Mouse (Mus musculus) urinary bladder, postnatal 10 days (tissue): ENCODE data around the gene 4930404N11Rik.

Experiments
- DNase-seq: peaks from one replicate; pipeline ENCODE4 v3.0.0; 2022; ENCODE audit warnings: low spot score

The 4930404N11Rik gene

GRCm38 (mm10) chr10:81354738-81355477 lies 10.7 kb downstream of the 4930404N11Rik start:
- DNase-seq = no peak

- no peak for DNase-seq
These were observed 13.8 kb downstream of the 4930404N11Rik start for GRCm38 (mm10) chr10:81351678-81352291.

- peak; percentile 98 for DNase-seq
These were observed 15.1 kb downstream of the 4930404N11Rik start, which contains the start of gene Hmg20b for GRCm38 (mm10) chr10:81350351-81351063. Gene Hmg20b (minus strand): TSS chr10:81350480.

- DNase-seq = no peak
These were observed 15.7 kb downstream of the 4930404N11Rik start for GRCm38 (mm10) chr10:81349961-81350350.

- no peak for DNase-seq
These were observed 16.5 kb downstream of the 4930404N11Rik start for GRCm38 (mm10) chr10:81349146-81349545.

GRCm38 (mm10) chr10:81346453-81347067 lies 19.1 kb downstream of the 4930404N11Rik start:
- no peak for DNase-seq

- DNase-seq = no peak
These were observed 20.5 kb downstream of the 4930404N11Rik start for GRCm38 (mm10) chr10:81345162-81345534.

- DNase-seq = no peak
These were observed 21.0 kb downstream of the 4930404N11Rik start for GRCm38 (mm10) chr10:81344421-81345161.

GRCm38 (mm10) chr10:81342686-81343505 lies 22.7 kb downstream of the 4930404N11Rik start, which contains the start of gene Gipc3:
Gene Gipc3 (minus strand): TSS chr10:81343266.
- no peak for DNase-seq

GRCm38 (mm10) chr10:81341333-81341949 lies 24.2 kb downstream of the 4930404N11Rik start:
- DNase-seq = no peak

GRCm38 (mm10) chr10:81340551-81341332 lies 24.9 kb downstream of the 4930404N11Rik start:
- no peak for DNase-seq

GRCm38 (mm10) chr10:81336558-81336957 lies 29.1 kb downstream of the 4930404N11Rik start:
- DNase-seq = no peak

GRCm38 (mm10) chr10:81335393-81336340 lies 29.9 kb downstream of the 4930404N11Rik start:
- DNase-seq = no peak

- no peak for DNase-seq
These were observed 31.3 kb downstream of the 4930404N11Rik start for GRCm38 (mm10) chr10:81334324-81334723.

- DNase-seq = no peak
These were observed 33.3 kb downstream of the 4930404N11Rik start for GRCm38 (mm10) chr10:81332277-81332676.

GRCm38 (mm10) chr10:81330007-81330406 lies 35.6 kb downstream of the 4930404N11Rik start:
- DNase-seq = no peak

- no peak for DNase-seq
These were observed 36.2 kb downstream of the 4930404N11Rik start for GRCm38 (mm10) chr10:81329194-81329975.
